Mouse (Mus musculus) granulocyte monocyte progenitor cell, adult 5-6 weeks (primary cell): ENCODE results near the gene Mapk8ip1. TPM values are rescaled to one million over a fixed set of nuclear protein-coding genes. Genes with fewer than 3 reads are reported as not detected.

ENCODE experiments used
- ATAC-seq: replicated peaks from 2 replicates; pipeline ENCODE4 v1.8.0; 2016; ENCODE audit warnings: mild to moderate bottlenecking, moderate TSS enrichment, inconsistent platforms; ENCODE audit not compliant: poor library complexity, severe bottlenecking
- total RNA-seq, 2 experiments: library from RNA; stranded (forward) in 1 of 2; stranded (reverse) in 1 of 2; fragments of 200-712, 200-1000 nt in 1 of 2; fragments of >200 nt in 1 of 2; fragmentation: Nextera tagmentation in 1 of 2; gene quantifications; 2 replicates each; pipeline ENCODE4 v1.2.3; 2014 to 2017

The Mapk8ip1 gene
- total RNA-seq, 2 experiments from 2014 or later, result not detected

DNA sequence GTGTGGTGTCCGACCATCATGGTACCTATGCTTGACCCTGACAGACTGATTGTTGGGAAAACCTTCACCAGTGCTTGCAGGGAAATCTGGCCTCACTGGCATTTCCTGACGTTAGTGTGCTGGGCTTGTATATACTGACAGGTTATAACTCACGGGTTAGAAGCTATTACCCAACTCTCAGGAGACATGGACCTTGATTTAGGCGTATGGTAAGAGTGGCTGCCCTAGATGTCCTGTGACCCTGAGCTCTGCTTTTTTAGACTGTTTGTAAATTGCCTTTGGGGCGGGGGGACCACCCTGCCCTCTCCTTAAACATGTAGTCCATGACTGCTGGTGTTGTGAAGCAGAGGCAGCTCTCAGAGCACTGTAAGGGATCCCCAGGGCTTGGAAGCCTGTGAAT lies 50.4 kb downstream of the Mapk8ip1 start:
- no peak for ATAC-seq

DNA sequence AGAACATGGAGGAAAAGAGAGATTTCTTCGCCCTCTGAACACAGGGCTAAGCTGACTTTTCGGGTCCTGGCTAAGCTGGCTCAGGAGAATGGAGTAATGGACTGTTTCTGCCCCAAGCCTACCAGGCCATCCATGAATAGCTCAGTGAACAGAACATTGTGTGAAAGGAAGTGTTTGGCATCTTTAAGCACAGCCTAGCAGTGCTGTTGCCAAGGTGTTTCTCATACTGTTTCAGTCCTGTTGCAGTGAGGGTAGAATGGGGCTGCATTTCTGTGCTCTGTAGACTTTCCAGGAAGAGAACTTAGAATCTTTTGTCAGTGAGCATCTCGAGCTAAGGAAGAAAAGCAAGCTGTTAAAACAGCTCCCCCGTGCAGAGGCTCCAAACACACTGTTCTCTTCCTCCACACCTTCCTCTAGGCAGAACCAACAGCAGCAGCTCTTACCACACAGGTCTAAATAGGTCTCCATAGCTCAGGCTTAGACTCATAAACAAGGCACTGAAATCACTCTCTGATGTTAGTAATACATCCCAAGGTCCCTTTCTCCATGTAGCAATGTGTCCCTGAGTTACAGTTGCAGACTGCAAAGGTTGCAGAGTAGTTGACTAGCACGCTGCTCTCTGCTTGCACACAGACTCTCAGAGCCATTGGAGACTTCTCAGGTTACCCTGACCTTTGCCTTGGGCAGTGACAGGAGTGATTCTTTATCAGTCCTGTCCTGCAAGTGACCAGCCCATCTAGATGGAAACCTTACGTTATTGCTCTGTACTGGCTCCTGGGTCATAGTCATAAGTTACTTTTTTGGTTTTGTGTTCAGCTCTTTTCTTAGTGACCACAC lies 51.3 kb downstream of the Mapk8ip1 start:
- no peak for ATAC-seq

GRCm38 (mm10) chr2:92347191-92347590 lies 53.9 kb downstream of the Mapk8ip1 start:
- no peak for ATAC-seq

- no peak for ATAC-seq
These were observed 58.6 kb downstream of the Mapk8ip1 start for GRCm38 (mm10) chr2:92342418-92342817.

Other genes starting within 250 kb of the Mapk8ip1 start
- gene Pex16, start 26.6 kb downstream of the Mapk8ip1 start, total RNA-seq (2014; fragmentation: Nextera tagmentation), result 13.2 and 21.1 TPM in 2 replicates
- 15.3 and 17.0 TPM in 2 replicates for gene Pex16, start 26.6 kb downstream of the Mapk8ip1 start, total RNA-seq (2017)
- 0.75 and 2.5 TPM in 2 replicates for gene Large2, start 26.4 kb downstream of the Mapk8ip1 start, total RNA-seq (2014; fragmentation: Nextera tagmentation)
- gene Large2, start 26.4 kb downstream of the Mapk8ip1 start, total RNA-seq (2017), result 0.13 TPM in 1 of 2 replicates, not detected in the other
- 0.24 and 5.1 TPM in 2 replicates for gene 1700029I15Rik, start 18.7 kb downstream of the Mapk8ip1 start, total RNA-seq (2014; fragmentation: Nextera tagmentation)
- gene 1700029I15Rik, start 18.7 kb downstream of the Mapk8ip1 start, total RNA-seq (2017), result 0.82 and 3.6 TPM in 2 replicates
- gene Cry2, start 32.8 kb upstream of the Mapk8ip1 start, total RNA-seq (2014; fragmentation: Nextera tagmentation), result 12.3 and 15.8 TPM in 2 replicates
- 8.4 and 8.7 TPM in 2 replicates for gene Cry2, start 32.8 kb upstream of the Mapk8ip1 start, total RNA-seq (2017)
- 84.7 and 86.6 TPM in 2 replicates for gene Slc35c1, start 59.3 kb upstream of the Mapk8ip1 start, total RNA-seq (2014; fragmentation: Nextera tagmentation)
- 23.4 and 23.8 TPM in 2 replicates for gene Slc35c1, start 59.3 kb upstream of the Mapk8ip1 start, total RNA-seq (2017)
- gene Chst1, start 198.4 kb upstream of the Mapk8ip1 start, total RNA-seq (2014; fragmentation: Nextera tagmentation), result 0.21 TPM in 1 of 2 replicates, not detected in the other
- gene Chst1, start 198.4 kb upstream of the Mapk8ip1 start, total RNA-seq (2017), result 0.13 TPM in 1 of 2 replicates, not detected in the other